Mouse (Mus musculus) neural tube, embryonic 13.5 days (tissue): ENCODE results near the gene Ralgapa1. TPM values are rescaled to one million over a fixed set of nuclear protein-coding genes. Genes with fewer than 3 reads are reported as not detected.
A peak's percentile ranks its signal among the peaks of the same experiment; 100 is the strongest.

ENCODE experiments used
- ATAC-seq: fragments of 200-750 bp; cut with Nextera tagmentation; 2 replicates; pipeline ENCODE4 v1.8.0; 2017; ENCODE audit warnings: low read depth, mild to moderate bottlenecking, moderate TSS enrichment, moderate library complexity
- H3K27ac ChIP-seq: fragments of 300-500 bp; sonication (generic); replicated peaks from 2 replicates; pipeline ENCODE4 v1.5.1; 2015; ENCODE audit warnings: moderate library complexity, mild to moderate bottlenecking, inconsistent platforms
- H3K27me3 ChIP-seq: fragments of 300-500 bp; sonication (generic); 2 replicates; pipeline ENCODE4 v1.6.1; 2015; ENCODE audit warnings: mild to moderate bottlenecking, inconsistent platforms
- H3K36me3 ChIP-seq: fragments of 300-500 bp; sonication (generic); 2 replicates; pipeline ENCODE4 v1.6.1; 2015; ENCODE audit warnings: mild to moderate bottlenecking, inconsistent platforms
- H3K4me1 ChIP-seq: fragments of 300-500 bp; sonication (generic); replicated peaks from 2 replicates; pipeline ENCODE4 v1.6.1; 2015; ENCODE audit warnings: inconsistent platforms
- H3K4me2 ChIP-seq: fragments of 300-500 bp; sonication (generic); 2 replicates; pipeline ENCODE4 v1.6.1; 2015; ENCODE audit warnings: inconsistent platforms, mild to moderate bottlenecking, moderate library complexity
- H3K4me3 ChIP-seq: fragments of 300-500 bp; sonication (generic); 2 replicates; pipeline ENCODE4 v1.5.1; 2015; ENCODE audit warnings: mild to moderate bottlenecking, inconsistent platforms
- H3K9ac ChIP-seq: fragments of 300-500 bp; sonication (generic); 2 replicates; pipeline ENCODE4 v1.6.1; 2015; ENCODE audit warnings: moderate library complexity, mild to moderate bottlenecking, inconsistent platforms
- H3K9me3 ChIP-seq: fragments of 300-500 bp; sonication (generic); 2 replicates; pipeline ENCODE4 v1.6.1; 2016; ENCODE audit warnings: inconsistent platforms
- WGBS: fragments of 180-500 bp; shearing (Covaris S2); methylation state at CpG from one replicate; pipeline ENCODE4 v1.1.7; 2015; 5-methylcytosine and 5-hydroxymethylcytosine counted together
- polyA plus RNA-seq: library from polyadenylated mRNA; unstranded; fragments of >200 nt; fragmentation: Nextera tagmentation; extraction: Ambion mirVana; gene quantifications from 2 replicates; pipeline ENCODE4 v1.2.1, GENCODE M21; 2015

The Ralgapa1 gene
- polyA plus RNA-seq, 1 experiment from 2014 or later: 21.0 TPM

GRCm38 (mm10) chr12:55834891-55835290 is 13.9 kb upstream of the Ralgapa1 start:
- Histone ChIP-seq H3K9ac (no peak overlapping the region), H3K9me3 (no peaks in the 10 kb centered on the region), H3K27ac (no peak overlapping the region), H3K36me3 (no peaks in the 10 kb centered on the region), H3K27me3 (no peaks in the 10 kb centered on the region), H3K4me1 (peaks cover 16% of the 10 kb centered on the region), H3K4me2 (no peak overlapping the region), H3K4me3 (no peak overlapping the region)
- 87% methylated on average over 8 of the region's 8 CpGs for WGBS
- no peak for ATAC-seq

GRCm38 (mm10) chr12:55833906-55834625 is 13.1 kb upstream of the Ralgapa1 start:
- no peak for ATAC-seq
- WGBS: 66% methylated on average over 9 of the region's 9 CpGs
- H3K36me3 ChIP-seq: no peaks in the 10 kb centered on the region
- no peaks in the 10 kb centered on the region for H3K27me3 ChIP-seq
- H3K4me2 ChIP-seq: no peak overlapping the region
- H3K4me1 ChIP-seq: peaks cover 16% of the 10 kb centered on the region
- H3K27ac ChIP-seq: no peak overlapping the region
- H3K9me3 ChIP-seq: no peaks in the 10 kb centered on the region
- no peak overlapping the region for H3K9ac ChIP-seq
- no peak overlapping the region for H3K4me3 ChIP-seq

GRCm38 (mm10) chr12:55832961-55833360 is 12.0 kb upstream of the Ralgapa1 start:
- no peak overlapping the region for H3K27ac ChIP-seq
- H3K4me2 ChIP-seq: no peak overlapping the region
- no peak overlapping the region for H3K4me3 ChIP-seq
- H3K9me3 ChIP-seq: no peaks in the 10 kb centered on the region
- H3K36me3 ChIP-seq: no peaks in the 10 kb centered on the region
- H3K27me3 ChIP-seq: no peaks in the 10 kb centered on the region
- no peak for ATAC-seq
- H3K4me1 ChIP-seq: peaks cover 12% of the 10 kb centered on the region
- no peak overlapping the region for H3K9ac ChIP-seq

GRCm38 (mm10) chr12:55831101-55831500 is 10.1 kb upstream of the Ralgapa1 start:
- ATAC-seq: no peak
- 14% methylated on average over 2 of the region's 2 CpGs for WGBS

GRCm38 (mm10) chr12:55825537-55825936 is 4.6 kb upstream of the Ralgapa1 start:
- Histone ChIP-seq H3K36me3 (no peaks in the 10 kb centered on the region), H3K4me2 (no peak overlapping the region), H3K9ac (no peak overlapping the region), H3K27ac (no peak overlapping the region), H3K27me3 (no peaks in the 10 kb centered on the region), H3K4me1 (no peaks in the 10 kb centered on the region), H3K9me3 (no peaks in the 10 kb centered on the region), H3K4me3 (no peak overlapping the region)
- WGBS: 77% methylated on average over 2 of the region's 2 CpGs
- ATAC-seq: no peak

More at GRCm38 (mm10) chr12:55831101-55831500, 10.1 kb upstream of the Ralgapa1 start:
- Histone ChIP-seq H3K27me3 (no peaks in the 10 kb centered on the region), H3K36me3 (no peaks in the 10 kb centered on the region), H3K9ac (no peak overlapping the region), H3K27ac (no peak overlapping the region), H3K4me2 (no peak overlapping the region), H3K9me3 (no peaks in the 10 kb centered on the region), H3K4me3 (no peak overlapping the region), H3K4me1 (no peaks in the 10 kb centered on the region)

GRCm38 (mm10) chr12:55824027-55824426 is 3.1 kb upstream of the Ralgapa1 start:
- 87% methylated on average over 6 of the region's 6 CpGs for WGBS
- Histone ChIP-seq H3K9me3 (no peaks in the 10 kb centered on the region), H3K27me3 (no peaks in the 10 kb centered on the region), H3K9ac (no peak overlapping the region), H3K4me3 (no peak overlapping the region), H3K36me3 (no peaks in the 10 kb centered on the region), H3K27ac (no peak overlapping the region), H3K4me2 (no peak overlapping the region), H3K4me1 (peaks cover 11% of the 10 kb centered on the region)
- no peak for ATAC-seq

- Histone ChIP-seq H3K4me1 (peaks cover 19% of the 10 kb centered on the region), H3K4me2 (peak overlapping the region; percentile 67), H3K27ac (peak overlapping the region; percentile 97), H3K9me3 (no peaks in the 10 kb centered on the region), H3K36me3 (no peaks in the 10 kb centered on the region), H3K4me3 (peak overlapping the region; percentile 87), H3K27me3 (no peaks in the 10 kb centered on the region), H3K9ac (peak overlapping the region; percentile 87)
- under 1% methylated on average over 35 of the region's 35 CpGs for WGBS
- ATAC-seq: peak; percentile 67
These were observed 777 bp downstream of the Ralgapa1 start for GRCm38 (mm10) chr12:55820119-55820660.

- Histone ChIP-seq H3K9ac (no peak overlapping the region), H3K27me3 (no peaks in the 10 kb centered on the region), H3K4me1 (peaks cover 19% of the 10 kb centered on the region), H3K9me3 (no peaks in the 10 kb centered on the region), H3K4me2 (no peak overlapping the region), H3K27ac (no peak overlapping the region), H3K4me3 (no peak overlapping the region), H3K36me3 (no peaks in the 10 kb centered on the region)
- 85% methylated on average over 5 of the region's 5 CpGs for WGBS
- ATAC-seq: no peak
These were observed 4.5 kb downstream of the Ralgapa1 start for GRCm38 (mm10) chr12:55816488-55816887.

GRCm38 (mm10) chr12:55805035-55805434 is 15.9 kb downstream of the Ralgapa1 start:
- no peak overlapping the region for H3K4me2 ChIP-seq
- no peak overlapping the region for H3K27ac ChIP-seq
- H3K36me3 ChIP-seq: no peaks in the 10 kb centered on the region
- no peak for ATAC-seq
- no peaks in the 10 kb centered on the region for H3K4me1 ChIP-seq
- no peaks in the 10 kb centered on the region for H3K9me3 ChIP-seq
- H3K4me3 ChIP-seq: no peak overlapping the region
- no peak overlapping the region for H3K9ac ChIP-seq
- H3K27me3 ChIP-seq: no peaks in the 10 kb centered on the region
- WGBS: 68% methylated on average over 3 of the region's 3 CpGs

- H3K27me3 ChIP-seq: no peaks in the 10 kb centered on the region
- no peaks in the 10 kb centered on the region for H3K4me1 ChIP-seq
- no peak overlapping the region for H3K9ac ChIP-seq
- H3K4me2 ChIP-seq: no peak overlapping the region
- H3K4me3 ChIP-seq: no peak overlapping the region
- 93% methylated on average over 4 of the region's 4 CpGs for WGBS
- ATAC-seq: no peak
- H3K27ac ChIP-seq: no peak overlapping the region
- no peaks in the 10 kb centered on the region for H3K36me3 ChIP-seq
- no peaks in the 10 kb centered on the region for H3K9me3 ChIP-seq
These were observed 19.8 kb downstream of the Ralgapa1 start for GRCm38 (mm10) chr12:55801131-55801530.

GRCm38 (mm10) chr12:55800144-55800543 is 20.8 kb downstream of the Ralgapa1 start:
- Histone ChIP-seq H3K36me3 (no peaks in the 10 kb centered on the region), H3K9me3 (no peaks in the 10 kb centered on the region), H3K9ac (no peak overlapping the region), H3K4me1 (no peaks in the 10 kb centered on the region), H3K4me3 (no peak overlapping the region), H3K27ac (no peak overlapping the region), H3K27me3 (no peaks in the 10 kb centered on the region), H3K4me2 (no peak overlapping the region)
- WGBS: 93% methylated on average over 5 of the region's 5 CpGs
- ATAC-seq: no peak

- Histone ChIP-seq H3K4me3 (no peak overlapping the region), H3K9me3 (no peaks in the 10 kb centered on the region), H3K9ac (no peak overlapping the region), H3K4me1 (no peaks in the 10 kb centered on the region), H3K27me3 (no peaks in the 10 kb centered on the region), H3K27ac (no peak overlapping the region), H3K36me3 (no peaks in the 10 kb centered on the region), H3K4me2 (no peak overlapping the region)
- no peak for ATAC-seq
- WGBS: 93% methylated on average over 4 of the region's 4 CpGs
These were observed 22.2 kb downstream of the Ralgapa1 start for GRCm38 (mm10) chr12:55798745-55799144.

GRCm38 (mm10) chr12:55797103-55797502 is 23.9 kb downstream of the Ralgapa1 start:
- Histone ChIP-seq H3K4me1 (no peaks in the 10 kb centered on the region), H3K4me3 (no peak overlapping the region), H3K4me2 (no peak overlapping the region), H3K9ac (no peak overlapping the region), H3K36me3 (no peaks in the 10 kb centered on the region), H3K27me3 (no peaks in the 10 kb centered on the region), H3K27ac (no peak overlapping the region), H3K9me3 (no peaks in the 10 kb centered on the region)
- 91% methylated on average over 3 of the region's 3 CpGs for WGBS
- ATAC-seq: no peak
